Mouse (Mus musculus) inflammation-experienced regulatory T-cells, adult 6 months (primary cell): ENCODE data around the gene Gm11554. TPM values are rescaled to one million over a fixed set of nuclear protein-coding genes. Genes with fewer than 3 reads are reported as not detected.
"Not testable (repeated sequence)": the region's sequence is repeated elsewhere in the genome, so short reads cannot be mapped to it uniquely, and the experiment has no call there.

Experiments
- ATAC-seq: one replicate; pipeline ENCODE4 v1.8.0; 2017
- polyA plus RNA-seq, 3 experiments: library from polyadenylated mRNA; unstranded; fragments of 100-300 nt; shearing (Covaris generic); gene quantifications; one replicate each; pipeline ENCODE4 v1.2.1; 2017

The Gm11554 gene
- not detected for polyA plus RNA-seq

DNA sequence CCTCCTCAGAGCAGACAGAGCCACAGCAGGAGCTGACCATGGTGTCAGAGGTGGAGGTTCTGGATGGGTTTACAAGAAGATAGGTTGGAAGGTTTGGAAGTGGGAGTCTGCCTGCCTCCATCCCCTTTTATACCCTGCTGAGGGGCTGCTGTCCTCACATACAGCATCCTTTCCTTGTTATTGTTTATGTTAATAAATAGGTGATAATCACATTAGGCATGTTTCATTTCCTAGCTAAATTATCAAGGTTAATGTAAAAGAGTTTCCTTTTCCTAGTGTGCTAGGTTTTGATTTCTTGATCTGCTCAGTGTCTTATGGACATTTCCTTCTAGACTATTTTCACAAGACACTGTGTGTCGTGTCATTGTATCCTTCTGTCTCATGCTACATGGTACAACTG, at the start of gene Gm11554:
Gene Gm11554, minus strand, starts transcription at position 101 of the 400 bp plus-strand sequence.
- not testable (repeated sequence) for ATAC-seq

DNA sequence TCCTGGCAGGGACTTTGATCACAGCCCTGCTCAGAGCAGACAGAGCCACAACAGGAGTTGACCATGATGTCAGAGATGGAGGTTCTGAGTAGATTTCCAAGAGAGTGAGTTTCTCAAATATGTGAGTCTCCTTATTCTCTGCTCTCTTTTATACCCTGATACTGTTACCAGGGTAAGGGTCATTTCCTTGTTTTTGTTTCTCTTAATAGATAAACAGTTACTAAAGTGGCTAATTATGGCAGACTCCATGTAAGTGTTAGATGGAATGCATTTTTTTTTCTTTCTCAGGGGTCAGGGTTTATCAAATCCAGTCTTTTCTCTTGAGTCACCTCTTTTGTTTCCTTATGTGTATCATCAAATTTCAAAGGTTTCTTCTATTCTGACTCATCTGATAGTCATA, 47.3 kb upstream of the Gm11554 start, which contains the start of gene Krtap4-16:
Gene Krtap4-16, minus strand, starts transcription at position 101 of the 400 bp plus-strand sequence.
- ATAC-seq = no peak

DNA sequence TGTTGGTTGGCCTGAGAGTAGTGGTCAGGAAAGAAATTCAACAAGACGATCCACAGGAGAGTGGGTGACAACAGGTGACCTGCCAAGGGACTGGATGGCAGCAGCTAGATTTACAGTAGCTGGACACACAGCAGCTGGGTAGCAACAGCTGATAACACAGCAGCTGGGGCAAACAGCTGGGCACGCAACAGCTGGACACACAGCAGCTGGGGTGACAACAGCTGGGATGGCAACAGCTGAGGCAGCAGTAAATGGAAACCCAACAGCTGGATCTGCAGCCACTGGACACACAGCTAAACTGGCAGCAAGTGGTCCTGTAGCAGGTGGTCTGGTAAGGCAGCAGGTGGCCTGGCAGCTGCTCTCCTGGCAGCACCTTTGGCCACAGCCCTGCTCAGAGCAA, 42.5 kb upstream of the Gm11554 start:
- ATAC-seq = no peak

DNA sequence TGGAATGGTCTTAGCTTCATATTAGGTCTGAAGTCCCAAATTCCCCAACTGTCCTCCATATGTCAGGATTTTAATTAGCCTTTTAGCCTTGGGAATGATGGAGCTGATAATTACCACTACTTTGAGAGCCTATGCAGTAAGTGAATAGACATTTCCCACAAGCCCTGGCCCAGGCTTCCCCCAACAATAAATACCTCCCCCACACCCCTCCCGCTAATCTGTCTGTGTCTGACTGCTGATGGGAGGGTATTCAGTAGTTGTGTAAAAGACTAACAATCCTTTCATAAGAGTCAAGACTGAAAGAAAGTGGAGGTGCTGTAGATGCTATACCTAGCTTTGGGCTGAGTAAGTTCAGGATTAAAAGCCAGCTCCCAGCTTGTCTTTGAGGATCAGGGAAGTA, 37.9 kb upstream of the Gm11554 start:
- no peak for ATAC-seq

DNA sequence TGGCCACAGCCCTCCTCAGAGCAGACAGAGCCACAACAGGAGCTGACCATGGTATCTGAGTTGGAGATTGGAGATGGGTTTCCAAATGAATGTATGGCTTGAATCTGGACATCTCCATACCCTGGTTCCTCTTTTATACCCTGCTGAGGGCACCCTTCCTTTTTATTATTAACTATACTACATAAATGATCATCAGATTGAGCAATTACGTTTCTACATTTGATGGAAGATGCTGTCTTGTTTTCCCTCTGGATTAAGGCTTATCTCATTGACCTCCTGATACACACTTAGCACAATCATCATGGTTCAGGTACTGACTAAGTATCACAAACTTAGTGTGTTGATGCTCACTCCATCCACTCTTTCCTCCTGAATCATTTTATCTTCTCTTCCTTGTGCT, 33.7 kb upstream of the Gm11554 start, which contains the start of gene 2300003K06Rik:
Gene 2300003K06Rik, minus strand, starts transcription at position 101 of the 400 bp plus-strand sequence.
- ATAC-seq = no peak

DNA sequence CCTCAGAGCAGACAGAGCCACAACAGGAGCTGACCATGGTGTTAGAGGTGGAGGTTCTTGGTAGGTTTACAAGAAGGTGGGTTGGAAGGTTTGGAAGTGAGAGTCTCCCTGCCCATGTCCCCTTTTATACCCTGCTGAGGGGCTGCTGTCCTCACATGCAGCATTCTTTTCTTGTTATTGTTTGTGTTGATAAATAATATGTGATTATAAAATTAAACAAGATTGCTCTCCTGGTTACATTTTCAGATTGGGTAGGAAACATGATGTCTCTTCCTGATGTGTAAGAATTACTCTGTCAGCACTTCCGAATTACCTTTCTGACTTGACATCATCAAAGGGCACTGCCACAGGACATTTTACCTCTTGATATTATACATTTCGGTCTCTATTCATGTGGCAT, 11.3 kb upstream of the Gm11554 start, which contains the start of gene Gm11564:
Gene Gm11564, minus strand, starts transcription at position 101 of the 400 bp plus-strand sequence.
- not testable (repeated sequence) for ATAC-seq

DNA sequence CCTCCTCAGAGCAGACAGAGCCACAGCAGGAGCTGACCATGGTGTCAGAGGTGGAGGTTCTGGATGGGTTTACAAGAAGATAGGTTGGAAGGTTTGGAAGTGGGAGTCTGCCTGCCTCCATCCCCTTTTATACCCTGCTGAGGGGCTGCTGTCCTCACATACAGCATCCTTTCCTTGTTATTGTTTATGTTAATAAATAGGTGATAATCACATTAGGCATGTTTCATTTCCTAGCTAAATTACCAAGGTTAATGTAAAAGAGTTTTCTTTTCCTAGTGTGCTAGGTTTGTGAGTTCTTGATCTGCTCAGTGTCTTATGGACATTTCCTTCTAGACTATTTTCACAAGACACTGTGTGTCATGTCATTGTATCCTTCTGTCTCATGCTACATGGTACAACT, 5.5 kb upstream of the Gm11554 start, which contains the start of gene Krtap4-13:
Gene Krtap4-13, minus strand, starts transcription at position 101 of the 400 bp plus-strand sequence.
- ATAC-seq = not testable (repeated sequence)

DNA sequence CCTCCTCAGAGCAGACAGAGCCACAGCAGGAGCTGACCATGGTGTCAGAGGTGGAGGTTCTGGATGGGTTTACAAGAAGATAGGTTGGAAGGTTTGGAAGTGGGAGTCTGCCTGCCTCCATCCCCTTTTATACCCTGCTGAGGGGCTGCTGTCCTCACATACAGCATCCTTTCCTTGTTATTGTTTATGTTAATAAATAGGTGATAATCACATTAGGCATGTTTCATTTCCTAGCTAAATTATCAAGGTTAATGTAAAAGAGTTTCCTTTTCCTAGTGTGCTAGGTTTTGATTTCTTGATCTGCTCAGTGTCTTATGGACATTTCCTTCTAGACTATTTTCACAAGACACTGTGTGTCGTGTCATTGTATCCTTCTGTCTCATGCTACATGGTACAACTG, 5.4 kb downstream of the Gm11554 start, which contains the start of gene Gm11569:
Gene Gm11569, minus strand, starts transcription at position 101 of the 400 bp plus-strand sequence.
- ATAC-seq = not testable (repeated sequence)

DNA sequence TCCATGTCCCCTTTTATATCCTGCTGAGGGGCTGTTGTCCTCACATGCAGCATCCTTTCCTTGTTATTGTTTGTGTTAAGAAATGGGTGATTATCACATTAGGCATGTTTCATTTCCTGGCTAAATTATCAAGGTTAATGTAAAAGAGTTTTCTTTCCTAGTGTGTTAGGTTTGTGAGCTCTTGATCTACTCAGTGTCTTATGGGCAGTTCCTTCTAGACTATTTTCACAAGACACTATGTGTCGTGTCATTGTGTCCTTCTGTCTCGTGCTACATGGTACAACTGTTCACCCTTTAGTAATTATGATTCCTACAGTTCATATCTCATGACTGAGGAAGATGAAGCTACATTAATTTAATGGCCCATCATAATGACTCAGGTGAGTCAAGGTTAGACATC, 10.9 kb downstream of the Gm11554 start, which contains the start of gene Gm11596:
Gene Gm11596, minus strand, starts transcription at position 101 of the 400 bp plus-strand sequence.
- ATAC-seq = no peak

DNA sequence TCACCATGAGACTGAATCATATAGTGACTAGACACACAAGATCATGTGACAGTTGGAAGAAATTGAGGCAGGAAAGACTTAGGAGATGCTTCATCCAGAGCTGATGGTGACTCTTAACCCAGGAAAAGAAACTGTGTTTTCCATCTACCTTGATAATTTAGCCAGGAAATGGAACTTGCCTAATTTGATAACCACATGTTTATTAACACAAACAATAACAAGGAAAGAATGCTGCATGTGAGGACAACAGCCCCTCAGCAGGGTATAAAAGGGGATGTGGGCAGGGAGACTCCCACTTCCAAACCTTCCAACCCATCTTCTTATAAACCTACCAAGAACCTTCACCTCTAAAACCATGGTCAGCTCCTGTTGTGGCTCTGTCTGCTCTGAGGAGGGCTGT, 19.3 kb downstream of the Gm11554 start, which contains the start of gene Krtap4-9:
Gene Krtap4-9, plus strand, starts transcription at position 301 of the 400 bp plus-strand sequence.
- not testable (repeated sequence) for ATAC-seq

DNA sequence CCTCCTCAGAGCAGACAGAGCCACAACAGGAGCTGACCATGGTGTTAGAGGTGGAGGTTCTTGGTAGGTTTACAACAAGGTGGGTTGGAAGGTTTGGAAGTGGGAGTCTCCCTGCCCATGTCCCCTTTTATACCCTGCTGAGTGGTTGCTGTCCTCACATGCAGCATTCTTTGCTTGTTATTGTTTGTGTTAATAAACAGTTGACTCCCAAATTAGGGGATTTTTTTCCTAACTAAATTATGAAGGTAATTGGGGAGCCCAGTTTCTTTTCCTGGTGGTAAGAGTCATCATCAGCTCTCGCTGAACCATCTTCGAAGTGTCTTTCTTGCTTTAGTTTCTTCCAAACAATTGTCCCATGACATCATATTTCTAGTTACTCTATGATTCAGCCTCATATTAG, 23.6 kb downstream of the Gm11554 start, which contains the start of gene Krtap4-8:
Gene Krtap4-8, minus strand, starts transcription at position 101 of the 400 bp plus-strand sequence.
- ATAC-seq = no peak

DNA sequence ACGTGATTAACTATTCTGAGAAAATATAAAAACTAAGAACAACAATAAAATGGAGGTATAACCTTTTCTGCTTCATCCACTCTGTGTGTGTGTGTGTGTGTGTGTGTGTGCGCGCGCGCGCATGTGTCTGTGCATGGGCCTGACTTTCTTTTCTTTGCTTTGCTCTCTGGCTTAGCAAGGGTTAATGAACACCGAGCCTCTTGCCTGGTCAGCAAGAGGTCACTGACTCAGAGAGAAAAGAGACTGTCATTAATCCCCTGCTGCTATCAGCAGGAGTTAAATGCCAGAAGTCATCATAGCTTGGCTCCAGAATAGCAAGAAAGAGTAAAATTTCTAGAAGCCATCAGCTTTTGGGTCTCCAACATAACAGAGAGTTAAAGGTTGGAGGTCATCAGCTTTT, 25.8 kb downstream of the Gm11554 start:
- ATAC-seq = no peak

DNA sequence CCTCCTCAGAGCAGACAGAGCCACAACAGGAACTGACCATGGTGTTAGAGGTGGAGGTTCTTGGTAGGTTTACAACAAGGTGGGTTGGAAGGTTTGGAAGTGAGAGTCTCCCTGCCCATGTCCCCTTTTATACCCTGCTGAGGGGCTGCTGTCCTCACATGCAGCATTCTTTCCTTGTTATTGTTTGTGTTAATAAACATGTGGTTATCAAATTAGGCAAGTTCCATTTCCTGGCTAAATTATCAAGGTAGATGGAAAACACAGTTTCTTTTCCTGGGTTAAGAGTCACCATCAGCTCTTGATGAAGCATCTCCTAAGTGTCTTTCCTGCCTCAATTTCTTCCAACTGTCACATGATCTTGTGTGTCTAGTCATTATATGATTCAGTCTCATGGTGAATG, 31.4 kb downstream of the Gm11554 start, which contains the start of gene Gm11595:
Gene Gm11595, minus strand, starts transcription at position 101 of the 400 bp plus-strand sequence.
- ATAC-seq = not testable (repeated sequence)

DNA sequence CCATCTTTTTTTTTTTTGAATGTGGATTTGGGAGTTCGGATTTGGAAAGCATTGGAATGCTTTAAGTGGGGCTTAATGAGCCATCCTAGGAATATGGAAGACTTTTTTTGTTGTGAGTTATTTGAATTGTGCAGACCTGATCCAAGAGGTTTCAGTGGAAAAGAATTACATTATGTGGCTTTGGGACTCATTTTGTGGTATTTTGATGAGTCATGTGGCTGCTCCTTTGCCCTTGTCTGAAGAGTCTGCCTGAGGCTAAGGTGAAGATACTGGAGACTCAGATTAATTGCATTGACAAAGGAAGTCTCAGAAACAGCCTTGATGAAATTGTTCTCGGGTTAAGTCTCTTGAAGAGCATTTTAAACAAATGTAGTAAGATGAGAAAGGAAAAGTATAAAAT, 35.8 kb downstream of the Gm11554 start:
- no peak for ATAC-seq

DNA sequence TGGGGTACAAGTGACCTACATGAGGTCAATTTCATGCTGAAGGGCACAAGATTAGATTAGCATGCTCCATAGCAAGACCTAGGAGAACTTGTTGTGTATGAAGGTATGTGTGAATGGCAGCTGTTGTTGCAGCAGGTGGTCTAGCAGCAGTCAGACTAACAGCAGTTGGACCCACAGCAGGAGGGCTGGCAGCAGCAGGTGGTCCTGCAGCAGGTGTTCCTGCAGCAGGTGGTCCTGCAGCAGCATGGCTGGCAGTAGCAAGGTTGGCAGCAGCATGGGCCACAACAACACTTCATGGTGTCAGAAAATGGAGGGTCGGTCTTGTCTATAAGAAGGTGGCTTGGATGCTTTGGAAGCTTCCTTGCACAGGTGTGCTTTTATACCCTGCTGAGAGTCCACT, 45.4 kb downstream of the Gm11554 start:
- ATAC-seq = no peak

Other genes starting within 250 kb of the Gm11554 start
- gene Krtap3-2, start 247.6 kb downstream of the Gm11554 start, polyA plus RNA-seq = not detected
- gene Gm11939, start 245.0 kb downstream of the Gm11554 start, polyA plus RNA-seq = not detected
- not detected for gene Krtap3-1, start 237.8 kb downstream of the Gm11554 start, polyA plus RNA-seq
- gene Krtap1-5, start 223.4 kb downstream of the Gm11554 start, polyA plus RNA-seq = not detected
- gene Krtap1-4, start 220.8 kb downstream of the Gm11554 start, polyA plus RNA-seq = not detected
- gene Krtap1-3, start 213.1 kb downstream of the Gm11554 start, polyA plus RNA-seq = not detected
- not detected for gene Krtap9-3, start 206.3 kb downstream of the Gm11554 start, polyA plus RNA-seq
- not detected for gene Gm11938, start 201.1 kb downstream of the Gm11554 start, polyA plus RNA-seq
- gene Gm11937, start 194.3 kb downstream of the Gm11554 start, polyA plus RNA-seq = not detected
- gene Krtap2-4, start 189.6 kb downstream of the Gm11554 start, polyA plus RNA-seq = not detected
- gene Gm11562, start 184.0 kb downstream of the Gm11554 start, polyA plus RNA-seq = not detected
- not detected for gene Krtap4-1, start 176.2 kb downstream of the Gm11554 start, polyA plus RNA-seq
- gene Krtap4-2, start 169.4 kb downstream of the Gm11554 start, polyA plus RNA-seq = not detected
- gene Krtap4-7, start 160.4 kb downstream of the Gm11554 start, polyA plus RNA-seq = not detected
- not detected for gene Gm11555, start 154.2 kb downstream of the Gm11554 start, polyA plus RNA-seq
- gene Gm11563, start 145.5 kb downstream of the Gm11554 start, polyA plus RNA-seq = not detected
- not detected for gene Krtap4-6, start 138.5 kb downstream of the Gm11554 start, polyA plus RNA-seq
- gene Gm14190, start 113.7 kb downstream of the Gm11554 start, polyA plus RNA-seq = not detected
- not detected for gene Gm14180, start 70.2 kb downstream of the Gm11554 start, polyA plus RNA-seq
- gene Gm11595, start 31.5 kb downstream of the Gm11554 start, polyA plus RNA-seq = not detected
- not detected for gene Krtap4-8, start 23.7 kb downstream of the Gm11554 start, polyA plus RNA-seq
- not detected for gene Krtap4-9, start 19.2 kb downstream of the Gm11554 start, polyA plus RNA-seq
- gene Gm11596, start 11.0 kb downstream of the Gm11554 start, polyA plus RNA-seq = not detected
- gene Gm11569, start 5.5 kb downstream of the Gm11554 start, polyA plus RNA-seq = not detected
- not detected for gene Krtap4-13, start 5.4 kb upstream of the Gm11554 start, polyA plus RNA-seq
- not detected for gene Gm11564, start 11.2 kb upstream of the Gm11554 start, polyA plus RNA-seq
- not detected for gene 2300003K06Rik, start 33.6 kb upstream of the Gm11554 start, polyA plus RNA-seq
- not detected for gene Krtap4-16, start 47.2 kb upstream of the Gm11554 start, polyA plus RNA-seq
- gene Gm11568, start 53.5 kb upstream of the Gm11554 start, polyA plus RNA-seq = not detected
- not detected for gene Gm11559, start 60.0 kb upstream of the Gm11554 start, polyA plus RNA-seq
- not detected for gene Krtap9-1, start 68.9 kb upstream of the Gm11554 start, polyA plus RNA-seq
- gene Gm11567, start 74.7 kb upstream of the Gm11554 start, polyA plus RNA-seq = not detected
- gene Krtap31-1, start 103.5 kb upstream of the Gm11554 start, polyA plus RNA-seq = not detected
- gene Gm11565, start 110.3 kb upstream of the Gm11554 start, polyA plus RNA-seq = not detected
- not detected for gene Krtap31-2, start 131.8 kb upstream of the Gm11554 start, polyA plus RNA-seq
- gene Krtap9-5, start 144.0 kb upstream of the Gm11554 start, polyA plus RNA-seq = not detected
- not detected for gene Krtap29-1, start 174.6 kb upstream of the Gm11554 start, polyA plus RNA-seq
- not detected for gene Krtap16-1, start 182.2 kb upstream of the Gm11554 start, polyA plus RNA-seq
- not detected for gene Krtap17-1, start 189.5 kb upstream of the Gm11554 start, polyA plus RNA-seq
- gene Krt33a, start 211.8 kb upstream of the Gm11554 start, polyA plus RNA-seq = not detected
- not detected for gene Krt33b, start 225.4 kb upstream of the Gm11554 start, polyA plus RNA-seq
- gene Krt34, start 237.1 kb upstream of the Gm11554 start, polyA plus RNA-seq = not detected
- gene Krt31, start 246.1 kb upstream of the Gm11554 start, polyA plus RNA-seq = not detected